Mouse (Mus musculus): ENCODE results near the gene Mrgprh. TPM values are rescaled to one million over a fixed set of nuclear protein-coding genes. Genes with fewer than 3 reads are reported as not detected.

Mrgprh gene
- polyA plus RNA-seq, 1 experiment, result 0.31 TPM

DNA sequence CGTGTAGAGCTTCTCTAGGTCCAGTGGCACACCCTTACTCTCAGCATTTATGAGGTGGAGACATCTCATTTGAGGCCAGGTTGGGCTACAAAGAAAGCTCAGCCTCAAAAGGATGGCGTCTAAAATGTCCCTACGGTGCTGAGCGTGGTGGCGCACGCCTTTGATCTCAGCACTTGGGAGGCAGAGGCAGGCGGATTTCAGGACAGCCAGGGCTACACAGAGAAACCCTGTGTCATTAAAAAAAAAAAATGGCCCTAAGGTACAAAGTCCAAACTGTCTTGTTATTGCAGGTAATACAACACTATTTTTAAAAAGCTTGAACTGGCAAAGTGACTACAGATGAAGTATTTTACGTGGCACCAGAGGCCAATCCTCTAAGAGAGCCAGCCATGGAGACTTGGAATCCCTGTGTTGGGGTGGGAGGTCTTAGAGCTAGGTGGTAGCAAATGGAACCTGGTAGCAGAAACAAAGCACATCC lies 49.9 kb downstream of the Mrgprh start:
- no peak for DNase-seq
- TF ChIP-seq POLR2A (IDR thresholded peaks at IDR 0.05; ENCODE audit: borderline replicate concordance, extremely low read depth, low read depth, low read length) (no peak), CTCF (IDR thresholded peaks at IDR 0.05; ENCODE audit: insufficient read depth, low read length) (no peak)
- Histone ChIP-seq H3K4me3 (replicated peaks; ENCODE audit: extremely low read depth, low read depth, low read length) (no peak overlapping the region), H3K4me1 (ENCODE audit: control insufficient read depth, insufficient read depth, low read length) (no peaks in the 10 kb centered on the region)
- 88% methylated on average over 8 of the region's 8 CpGs for WGBS

Other genes starting within 250 kb of the Mrgprh start
- gene Slc22a1, start 200.2 kb upstream of the Mrgprh start, polyA plus RNA-seq (2012; rRNA removed), result 0.43 and 1.7 TPM in 2 replicates
- gene Igf2r, start 106.4 kb upstream of the Mrgprh start, polyA plus RNA-seq (2012; rRNA removed), result 26.8 and 27.5 TPM in 2 replicates
- gene Mas1, start 7.9 kb upstream of the Mrgprh start, polyA plus RNA-seq (2012; rRNA removed), result 0.12 TPM in 1 of 2 replicates, not detected in the other
- 1.3 and 1.9 TPM in 2 replicates for gene Pnldc1, start 34.2 kb downstream of the Mrgprh start, polyA plus RNA-seq (2012; rRNA removed)
- 39.7 and 47.7 TPM in 2 replicates for gene Tcp1, start 39.7 kb downstream of the Mrgprh start, polyA plus RNA-seq (2012; rRNA removed)
- 18.8 and 19.3 TPM in 2 replicates for gene Mrpl18, start 40.3 kb downstream of the Mrgprh start, polyA plus RNA-seq (2012; rRNA removed)
- 0.24 and 0.51 TPM in 2 replicates for gene Acat3, start 64.6 kb downstream of the Mrgprh start, polyA plus RNA-seq (2012; rRNA removed)
- gene Acat2, start 84.7 kb downstream of the Mrgprh start, polyA plus RNA-seq (2012; rRNA removed), result 13.0 and 19.4 TPM in 2 replicates
- 16.1 and 19.4 TPM in 2 replicates for gene Wtap, start 118.1 kb downstream of the Mrgprh start, polyA plus RNA-seq (2012; rRNA removed)
- 285 and 325 TPM in 2 replicates for gene Sod2, start 130.8 kb downstream of the Mrgprh start, polyA plus RNA-seq (2012; rRNA removed)
- not detected in 2 replicates for gene Gpr31b, start 176.3 kb downstream of the Mrgprh start, polyA plus RNA-seq (2012; rRNA removed)
- gene Tcp10b, start 185.1 kb downstream of the Mrgprh start, polyA plus RNA-seq (2012; rRNA removed), result 0.07 and 0.13 TPM in 2 replicates

Data from lung, adult 2 months (tissue).